Mouse (Mus musculus): ENCODE data around the gene Hs3st3a1.

GRCm38 (mm10) chr11:64559388-64559787 lies 124.3 kb downstream of the Hs3st3a1 start:
- TF ChIP-seq USF1 (IDR thresholded peaks at IDR 0.05; ENCODE audit: low read depth, low read length) (no peak), ELF1 (IDR thresholded peaks at IDR 0.05; ENCODE audit: low read depth, low read length) (no peak), MAZ (IDR thresholded peaks at IDR 0.05; ENCODE audit: low read depth, low read length) (no peak), RAD21 (IDR thresholded peaks at IDR 0.05; ENCODE audit: low read depth, low read length) (no peak), EP300 (IDR thresholded peaks at IDR 0.05; ENCODE audit: low read depth in 1 of 2, low read length in 2 of 2) (no peak), ZMIZ1 (IDR thresholded peaks at IDR 0.05; ENCODE audit: low read depth, low read length) (no peak)

All from MEL (cell line).